Mouse (Mus musculus) bone marrow macrophage, adult 2 months (primary cell): Measurements from ENCODE around the gene Hnrnpd. TPM values are rescaled to one million over a fixed set of nuclear protein-coding genes. Genes with fewer than 3 reads are reported as not detected.

ENCODE experiments used
- H3K27ac ChIP-seq: 2 replicates; pipeline ENCODE4 v1.5.1; 2012; ENCODE audit warnings: low read depth, low read length; ENCODE audit not compliant: insufficient read depth
- H3K4me1 ChIP-seq: 2 replicates; pipeline ENCODE4 v1.6.1; 2012; ENCODE audit warnings: low read length; ENCODE audit not compliant: control insufficient read depth, insufficient read depth
- H3K4me3 ChIP-seq: 2 replicates; pipeline ENCODE4 v1.5.1; 2012; ENCODE audit warnings: mild to moderate bottlenecking, low read length, moderate library complexity; ENCODE audit not compliant: insufficient read depth
- CTCF ChIP-seq: IDR thresholded peaks from 2 replicates; pipeline ENCODE4 v1.5.1; 2012; ENCODE audit warnings: low read depth, mild to moderate bottlenecking, low read length, moderate library complexity
- POLR2A ChIP-seq: IDR thresholded peaks from 2 replicates; pipeline ENCODE4 v1.6.1; 2012; ENCODE audit warnings: mild to moderate bottlenecking, low read depth, low read length, borderline replicate concordance
- polyA plus RNA-seq: library from polyadenylated mRNA; stranded (reverse); fragments of >200 nt; gene quantifications from 2 replicates; pipeline ENCODE4 v1.2.4, GENCODE M21; 2012; ENCODE audit not compliant: missing spikeins, insufficient read depth, insufficient read length

Gene Hnrnpd
- polyA plus RNA-seq, 1 experiment = 222 TPM

GRCm38 (mm10) chr5:99959960-99960359 is 18.8 kb downstream of the Hnrnpd start:
- Histone ChIP-seq H3K4me3 (no peak overlapping the region), H3K4me1 (no peaks in the 10 kb centered on the region), H3K27ac (no peak overlapping the region)
- TF ChIP-seq POLR2A (no peak), CTCF (no peak)

DNA sequence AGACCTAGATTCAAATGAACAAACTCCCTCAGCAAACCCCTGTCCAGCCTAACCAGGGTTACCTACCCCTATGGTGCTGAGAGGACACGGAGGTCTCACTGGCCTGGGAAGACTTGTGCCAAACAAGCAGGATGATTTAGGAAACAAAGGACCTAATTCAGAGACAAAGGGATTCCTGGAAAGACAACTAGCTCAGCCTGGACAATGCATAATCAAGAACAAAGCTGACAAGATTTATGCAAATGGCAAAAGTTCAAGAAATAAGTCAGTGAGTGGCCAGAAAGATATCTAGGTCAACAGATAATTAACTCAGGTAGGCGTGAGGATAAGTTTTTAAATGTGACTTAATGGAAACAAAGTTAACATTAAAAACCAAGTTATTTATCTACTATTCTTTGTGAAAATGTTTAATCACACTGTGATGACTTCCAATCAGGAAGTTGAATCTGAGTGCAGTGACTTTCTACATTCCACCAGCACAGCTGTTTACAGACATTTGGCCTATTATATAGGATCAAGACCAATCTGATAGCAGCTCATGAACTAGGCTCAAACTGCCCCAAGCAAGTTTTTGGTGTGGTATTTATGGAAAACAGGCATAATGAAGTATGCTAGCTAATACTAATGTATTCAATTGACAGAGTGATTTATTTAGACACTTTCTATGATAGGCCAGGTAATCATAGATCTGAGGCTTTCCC is 19.4 kb downstream of the Hnrnpd start:
- Histone ChIP-seq H3K4me1 (0 out of 2 replicates have a peak, but pooled peaks cover 1% of the 10 kb centered on the region), H3K4me3 (no peak overlapping the region), H3K27ac (no peak overlapping the region)
- TF ChIP-seq POLR2A = no peak
- TF ChIP-seq CTCF = no peak

DNA sequence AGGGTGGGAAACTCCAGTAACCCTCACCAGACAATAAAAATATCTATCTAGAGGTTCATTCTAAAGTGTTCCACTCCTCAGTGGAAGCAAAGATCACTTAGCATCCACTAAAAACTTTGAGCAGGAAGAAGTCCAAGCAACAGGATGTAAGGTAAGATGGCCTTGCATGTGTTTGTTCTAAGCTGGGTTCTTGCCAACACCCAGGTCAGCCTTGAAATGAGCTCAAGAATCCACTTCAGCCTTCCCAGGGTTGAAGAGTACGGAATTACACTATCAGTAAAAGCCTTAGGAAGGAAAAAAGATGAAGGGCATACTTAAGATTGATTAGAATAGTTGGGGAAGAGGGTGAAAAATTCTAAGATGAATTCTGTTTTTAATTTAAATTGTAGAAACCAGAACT is 20.1 kb downstream of the Hnrnpd start:
- no peak overlapping the region for H3K4me3 ChIP-seq
- 0 out of 2 replicates have a peak, but pooled peaks cover 3% of the 10 kb centered on the region for H3K4me1 ChIP-seq
- H3K27ac ChIP-seq = no peak overlapping the region
- TF ChIP-seq CTCF (no peak), POLR2A (no peak)

- no peak overlapping the region for H3K4me3 ChIP-seq
- H3K4me1 ChIP-seq = 0 out of 2 replicates have a peak, but pooled peaks cover 3% of the 10 kb centered on the region
- TF ChIP-seq CTCF (no peak), POLR2A (no peak)
- no peak overlapping the region for H3K27ac ChIP-seq
Observed at GRCm38 (mm10) chr5:99953883-99954282, 24.9 kb downstream of the Hnrnpd start.

DNA sequence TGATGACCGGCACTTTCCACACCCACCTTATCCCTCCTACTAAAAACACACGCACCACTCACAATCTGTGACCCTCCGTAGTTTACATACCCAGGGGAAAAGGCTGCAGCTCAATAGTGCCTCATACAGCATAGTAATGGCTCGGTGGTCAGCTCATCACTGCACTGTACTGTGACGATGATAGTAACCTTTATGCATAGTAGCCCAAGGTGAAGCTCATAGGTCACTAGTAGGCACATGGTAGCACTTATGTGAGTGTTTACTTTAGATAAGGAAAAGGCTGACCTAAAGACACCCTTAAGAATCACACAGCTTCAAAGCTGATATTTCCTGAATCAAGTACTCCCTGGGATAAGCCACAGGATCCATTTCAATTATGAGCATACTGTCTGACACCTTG is 26.2 kb downstream of the Hnrnpd start:
- Histone ChIP-seq H3K27ac (no peak overlapping the region), H3K4me1 (0 out of 2 replicates have a peak, but pooled peaks cover 3% of the 10 kb centered on the region), H3K4me3 (no peak overlapping the region)
- TF ChIP-seq POLR2A (no peak), CTCF (no peak)

GRCm38 (mm10) chr5:99941776-99942502 is 36.8 kb downstream of the Hnrnpd start:
- no peak overlapping the region for H3K27ac ChIP-seq
- no peaks in the 10 kb centered on the region for H3K4me1 ChIP-seq
- H3K4me3 ChIP-seq = no peak overlapping the region
- TF ChIP-seq CTCF (no peak), POLR2A (no peak)

DNA sequence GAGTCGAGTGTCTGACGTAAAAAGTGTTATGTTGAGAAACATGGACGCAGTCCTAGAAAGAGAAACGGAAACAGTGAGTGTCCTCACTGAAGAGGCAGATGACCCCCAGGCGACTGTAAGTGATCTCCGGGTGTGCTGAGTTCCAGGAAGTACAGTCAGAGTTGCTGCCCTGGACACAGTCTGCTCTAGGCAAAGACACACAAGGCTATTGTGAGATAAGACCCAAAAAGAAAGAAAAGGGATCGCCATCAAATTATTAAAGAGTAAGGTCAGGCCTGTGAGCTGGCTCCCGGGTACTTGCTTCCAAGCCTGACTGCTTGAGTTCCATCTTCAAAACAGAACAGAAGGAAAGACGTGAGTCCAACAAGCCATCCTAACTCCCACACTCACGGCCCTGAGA is 37.5 kb downstream of the Hnrnpd start:
- no peak overlapping the region for H3K27ac ChIP-seq
- TF ChIP-seq CTCF = no peak
- TF ChIP-seq POLR2A = no peak

DNA sequence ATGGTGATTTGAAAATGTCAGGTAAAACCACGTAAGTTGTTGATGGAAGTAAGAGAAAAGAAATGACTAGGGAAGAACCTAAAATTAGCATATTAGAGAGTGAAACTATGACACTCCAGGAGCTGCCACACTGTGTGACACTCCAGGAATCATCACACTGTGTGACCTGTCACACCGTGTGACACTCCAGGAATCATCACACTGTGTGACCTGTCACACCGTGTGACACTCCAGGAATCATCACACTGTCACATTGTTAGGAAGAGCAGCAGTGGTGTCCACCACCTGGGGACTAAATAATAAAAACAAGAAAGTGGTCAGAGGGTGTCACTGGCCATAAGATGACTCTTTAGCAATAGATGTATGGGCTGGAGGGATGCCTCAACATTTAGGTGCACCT is 39.3 kb downstream of the Hnrnpd start:
- Histone ChIP-seq H3K27ac (no peak overlapping the region), H3K4me1 (no peaks in the 10 kb centered on the region), H3K4me3 (no peak overlapping the region)
- TF ChIP-seq POLR2A (no peak), CTCF (no peak)

More for the DNA sequence above, 37.5 kb downstream of the Hnrnpd start:
- no peaks in the 10 kb centered on the region for H3K4me1 ChIP-seq
- H3K4me3 ChIP-seq = no peak overlapping the region

- TF ChIP-seq CTCF (no peak), POLR2A (no peak)
- Histone ChIP-seq H3K4me3 (no peak overlapping the region), H3K4me1 (no peaks in the 10 kb centered on the region), H3K27ac (no peak overlapping the region)
Observed at GRCm38 (mm10) chr5:99931910-99932309, 46.8 kb downstream of the Hnrnpd start.

DNA sequence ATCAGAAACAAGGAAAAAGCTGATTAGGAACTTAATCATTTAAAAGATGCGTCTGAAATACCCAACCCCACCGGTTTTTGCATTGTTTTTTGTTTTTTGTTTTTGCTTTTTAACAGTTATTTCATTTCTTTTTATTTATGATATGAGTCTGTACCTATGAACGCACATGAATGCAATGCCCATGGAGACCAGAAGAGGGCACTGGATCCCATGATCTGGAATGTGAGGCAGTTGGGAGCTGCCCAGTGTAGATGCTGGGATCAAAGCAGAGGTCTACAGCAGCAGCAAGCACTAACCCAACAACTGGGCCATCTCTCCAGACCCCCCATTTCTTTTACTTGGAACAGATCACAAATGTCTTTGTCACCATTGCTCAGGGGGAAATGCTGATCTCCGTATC is 50.8 kb downstream of the Hnrnpd start:
- Histone ChIP-seq H3K27ac (no peak overlapping the region), H3K4me3 (no peak overlapping the region), H3K4me1 (no peaks in the 10 kb centered on the region)
- TF ChIP-seq CTCF (peak; percentile 72), POLR2A (no peak)

GRCm38 (mm10) chr5:99922033-99922432 is 56.7 kb downstream of the Hnrnpd start:
- no peaks in the 10 kb centered on the region for H3K4me1 ChIP-seq
- no peak for TF ChIP-seq POLR2A
- TF ChIP-seq CTCF = no peak

More at GRCm38 (mm10) chr5:99922033-99922432, 56.7 kb downstream of the Hnrnpd start:
- no peak overlapping the region for H3K27ac ChIP-seq
- H3K4me3 ChIP-seq = no peak overlapping the region
